Mouse (Mus musculus) olfactory bulb, adult 2 months (tissue): ENCODE results near the gene Ptpru.

Source experiments
- CTCF ChIP-seq: fragments of 200-500 bp; IDR thresholded peaks from 2 replicates; pipeline ENCODE4 v1.5.1; 2012; ENCODE audit warnings: low read depth, mild to moderate bottlenecking, low read length, moderate library complexity; ENCODE audit not compliant: insufficient read depth
- POLR2A ChIP-seq: fragments of 200-500 bp; IDR thresholded peaks from 2 replicates; pipeline ENCODE4 v1.6.1; 2012; ENCODE audit warnings: mild to moderate bottlenecking, low read depth, low read length, moderate library complexity; ENCODE audit not compliant: insufficient read depth

GRCm38 (mm10) chr4:131873293-131874168 lies 35.4 kb upstream of the Ptpru start, which contains the start of gene Srsf4:
- TF ChIP-seq CTCF: no peak
- TF ChIP-seq POLR2A: peak; percentile 88
